In the genomic region with DNA sequence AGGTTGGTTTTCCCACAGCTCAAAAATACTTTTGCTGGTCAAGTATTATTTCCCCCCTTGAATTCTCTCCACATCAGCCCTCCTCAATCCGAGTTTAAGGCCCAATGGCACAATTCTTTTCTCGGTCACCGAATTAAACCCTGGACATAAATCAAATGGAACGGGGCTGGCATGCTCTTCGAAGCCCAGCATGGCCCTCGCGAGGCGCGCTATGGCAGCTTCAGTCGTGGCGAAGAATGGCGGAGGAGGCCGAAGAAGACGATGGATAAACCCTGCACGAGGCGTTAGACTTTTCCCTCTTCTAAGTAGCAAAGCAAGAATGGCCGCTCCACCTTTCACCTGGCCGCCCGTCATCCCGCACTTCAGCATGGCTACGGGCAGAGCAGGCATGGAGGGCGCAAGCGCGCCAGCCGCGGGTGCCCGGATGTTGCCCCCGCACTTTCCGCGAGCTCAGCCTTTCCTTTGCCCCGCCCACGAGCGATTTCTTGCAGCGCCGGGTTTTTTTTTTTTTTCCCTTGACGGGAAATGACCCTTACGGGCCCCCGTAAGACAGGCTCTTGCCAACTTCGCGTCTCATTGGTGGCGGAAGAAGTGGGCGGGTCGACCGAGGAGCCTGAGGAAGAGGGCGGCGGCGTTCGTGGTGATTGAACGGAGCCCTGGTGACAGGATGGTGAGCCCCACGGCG, we compare ENCODE assay signal across 8 mouse cellular contexts. TPM values are rescaled to one million over a fixed set of nuclear protein-coding genes. Genes with fewer than 3 reads are reported as not detected.
DNase-seq lines count a peak whose midpoint lies in the region; ATAC-seq and TF ChIP-seq lines count a peak whose summit lies in the region.

A gene (minus strand): TSS at position 427 of the 685 bp plus-strand sequence.
A gene (plus strand): TSS at position 563 of the 685 bp plus-strand sequence.

- ATAC-seq in forebrain, embryonic 12.5 days (ENCODE audit: low FRiP score), result peak; percentile 93
- peak; percentile 92 for ATAC-seq in heart, postnatal 0 days (ENCODE audit: insufficient read depth, low read depth)
- ATAC-seq in liver, embryonic 16.5 days (ENCODE audit: low read depth), result peak; percentile 96
- peak; percentile 96 for ATAC-seq in neural tube, embryonic 13.5 days (ENCODE audit: low read depth)

- peak within 1 kb of the TSS; percentile 80 for H3K27ac ChIP-seq in forebrain, embryonic 12.5 days
- peak within 1 kb of the TSS; percentile 77 for H3K27ac ChIP-seq in heart, postnatal 0 days (ENCODE audit: low read depth)
- H3K27ac ChIP-seq in liver, embryonic 16.5 days (ENCODE audit: low read length), result peak within 1 kb of the TSS; percentile 78
- peak within 1 kb of the TSS; percentile 90 for H3K27ac ChIP-seq in neural tube, embryonic 13.5 days (replicated peaks)
- H3K27ac ChIP-seq in testis, adult 2 months (ENCODE audit: control insufficient read depth, insufficient read depth, low read depth, low read length), result peak within 1 kb of the TSS; percentile 72

- DNase-seq in c-Kit-positive CD71-positive TER-119-positive erythroid progenitor cells, embryonic 14.5 days (ENCODE audit: low spot score), result peak; percentile 100
- DNase-seq in heart, postnatal 0 days (ENCODE audit: low spot score), result peak; percentile 98
- peak; percentile 99 to 100 for DNase-seq in kidney, postnatal 4 days

- no peak for TF ChIP-seq CTCF in E14TG2a.4 (conservative IDR thresholded peaks at IDR 0.05; ENCODE audit: low read length)
- TF ChIP-seq CTCF in heart, postnatal 0 days (IDR thresholded peaks at IDR 0.05; ENCODE audit: low read depth), result no peak
- no peak for TF ChIP-seq CTCF in testis, adult 2 months (IDR thresholded peaks at IDR 0.05; ENCODE audit: control insufficient read depth, insufficient read depth, insufficient replicate concordance, low read depth, low read length)

- H3K9ac ChIP-seq in forebrain, embryonic 12.5 days, result peak within 1 kb of the TSS; percentile 91
- peak within 1 kb of the TSS; percentile 83 for H3K9ac ChIP-seq in heart, postnatal 0 days (replicated peaks; ENCODE audit: low read depth, low read length)
- H3K9ac ChIP-seq in liver, embryonic 16.5 days (ENCODE audit: low read depth, low read length), result peak within 1 kb of the TSS; percentile 93
- peak within 1 kb of the TSS; percentile 90 for H3K9ac ChIP-seq in neural tube, embryonic 13.5 days

- H3K9me3 ChIP-seq in E14TG2a.4 (ENCODE audit: low read length), result no peaks in the 10 kb centered on the region
- H3K9me3 ChIP-seq in forebrain, embryonic 12.5 days, result no peaks in the 10 kb centered on the region
- no peaks in the 10 kb centered on the region for H3K9me3 ChIP-seq in heart, postnatal 0 days (replicated peaks; ENCODE audit: control insufficient read depth, low read length)
- H3K9me3 ChIP-seq in liver, embryonic 16.5 days (replicated peaks; ENCODE audit: control insufficient read depth, low read length), result no peaks in the 10 kb centered on the region
- H3K9me3 ChIP-seq in neural tube, embryonic 13.5 days, result no peaks in the 10 kb centered on the region

- peaks cover 36% of the 10 kb centered on the region for H3K36me3 ChIP-seq in E14TG2a.4 (ENCODE audit: insufficient read depth, low read length)
- H3K36me3 ChIP-seq in forebrain, embryonic 12.5 days (replicated peaks), result peaks cover 2% of the 10 kb centered on the region; the same call in 1 of the 2 replicates
- H3K36me3 ChIP-seq in heart, postnatal 0 days (replicated peaks; ENCODE audit: control insufficient read depth, insufficient read depth, low read length), result no peaks in the 10 kb centered on the region
- no peaks in the 10 kb centered on the region for H3K36me3 ChIP-seq in liver, embryonic 16.5 days (ENCODE audit: control insufficient read depth, insufficient read depth)
- peaks cover 2% of the 10 kb centered on the region; the same call in 1 of the 2 replicates for H3K36me3 ChIP-seq in neural tube, embryonic 13.5 days
- H3K36me3 ChIP-seq in testis, adult 2 months (ENCODE audit: control insufficient read depth, insufficient read depth, low read length), result no peaks in the 10 kb centered on the region; the same call in none of the 2 replicates

- H3K4me3 ChIP-seq in E14TG2a.4 (replicated peaks; ENCODE audit: low read length), result peak within 1 kb of the TSS; percentile 99
- peak within 1 kb of the TSS; percentile 92 for H3K4me3 ChIP-seq in forebrain, embryonic 12.5 days (replicated peaks)
- peak within 1 kb of the TSS; percentile 83 for H3K4me3 ChIP-seq in heart, postnatal 0 days (ENCODE audit: low read depth, low read length)
- H3K4me3 ChIP-seq in liver, embryonic 16.5 days (ENCODE audit: low read depth, low read length), result peak within 1 kb of the TSS; percentile 94
- peak within 1 kb of the TSS; percentile 91 for H3K4me3 ChIP-seq in neural tube, embryonic 13.5 days
- H3K4me3 ChIP-seq in testis, adult 2 months (ENCODE audit: control insufficient read depth, low read depth, low read length), result peak within 1 kb of the TSS; percentile 90

- 3% methylated on average over 51 of the region's 51 CpGs for WGBS in forebrain, embryonic 12.5 days
- 2% methylated on average over 51 of the region's 51 CpGs for WGBS in heart, postnatal 0 days
- 1% methylated on average over 51 of the region's 51 CpGs for WGBS in liver, embryonic 16.5 days (ENCODE audit: insufficient replicate concordance)
- WGBS in neural tube, embryonic 13.5 days, result under 1% methylated on average over 51 of the region's 51 CpGs

- peak; percentile 82; the same call in 1 of the 2 replicates for TF ChIP-seq EP300 in heart, postnatal 0 days (IDR thresholded peaks at IDR 0.05; ENCODE audit: low read depth)

- peaks cover 28% of the 10 kb centered on the region for H3K4me1 ChIP-seq in E14TG2a.4 (replicated peaks; ENCODE audit: low read depth, low read length)
- H3K4me1 ChIP-seq in forebrain, embryonic 12.5 days, result peaks cover 15% of the 10 kb centered on the region
- peaks cover 7% of the 10 kb centered on the region for H3K4me1 ChIP-seq in heart, postnatal 0 days (ENCODE audit: control insufficient read depth, insufficient read depth)
- peaks cover 10% of the 10 kb centered on the region for H3K4me1 ChIP-seq in liver, embryonic 16.5 days (ENCODE audit: control insufficient read depth, low read depth, low read length)
- H3K4me1 ChIP-seq in neural tube, embryonic 13.5 days (replicated peaks), result peaks cover 17% of the 10 kb centered on the region
- no peaks in the 10 kb centered on the region; the same call in 1 of the 2 replicates for H3K4me1 ChIP-seq in testis, adult 2 months (ENCODE audit: control insufficient read depth, insufficient read depth, low read length)

- no peaks in the 10 kb centered on the region for H3K27me3 ChIP-seq in E14TG2a.4 (ENCODE audit: insufficient read depth, low read length)
- H3K27me3 ChIP-seq in forebrain, embryonic 12.5 days, result no peaks in the 10 kb centered on the region
- H3K27me3 ChIP-seq in heart, postnatal 0 days (ENCODE audit: control insufficient read depth, insufficient read depth, low read length), result no peaks in the 10 kb centered on the region
- no peaks in the 10 kb centered on the region for H3K27me3 ChIP-seq in liver, embryonic 16.5 days (ENCODE audit: control insufficient read depth, insufficient read depth, low read depth, low read length)
- no peaks in the 10 kb centered on the region for H3K27me3 ChIP-seq in neural tube, embryonic 13.5 days
- no peaks in the 10 kb centered on the region for H3K27me3 ChIP-seq in testis, adult 2 months (ENCODE audit: control insufficient read depth, insufficient read depth, low read length)

- peak; percentile 89 for TF ChIP-seq POLR2A in testis, adult 2 months (IDR thresholded peaks at IDR 0.05; ENCODE audit: control insufficient read depth, low read depth, low read length)

- peak within 1 kb of the TSS; percentile 86 for H3K4me2 ChIP-seq in forebrain, embryonic 12.5 days
- H3K4me2 ChIP-seq in heart, postnatal 0 days (ENCODE audit: low read depth, low read length), result peak within 1 kb of the TSS; percentile 82
- H3K4me2 ChIP-seq in liver, embryonic 16.5 days (ENCODE audit: low read depth, low read length), result peak within 1 kb of the TSS; percentile 91
- H3K4me2 ChIP-seq in neural tube, embryonic 13.5 days, result peak within 1 kb of the TSS; percentile 78

RNA-seq across cellular contexts. Expression of the first gene that starts in this region (rescaled TPM):
- polyA plus RNA-seq in forebrain, embryonic 12.5 days (2016; fragmentation: Nextera tagmentation; extraction: Ambion mirVana), result 12.7 and 15.8 TPM in 2 replicates
- total RNA-seq in heart, postnatal 0 days (2014; rRNA removed; ENCODE audit: low replicate concordance), result 2.0 and 13.9 TPM in 2 replicates
- 7.5 and 8.2 TPM in 2 replicates for polyA plus RNA-seq in heart, postnatal 0 days (2015; fragmentation: Nextera tagmentation; extraction: Ambion mirVana)
- 2.5 and 2.6 TPM in 2 replicates for polyA plus RNA-seq in liver, embryonic 16.5 days (2015; fragmentation: Nextera tagmentation; extraction: Ambion mirVana)
- polyA plus RNA-seq in neural tube, embryonic 13.5 days (2015; fragmentation: Nextera tagmentation; extraction: Ambion mirVana), result 18.5 and 18.9 TPM in 2 replicates
- polyA plus RNA-seq in testis, adult 2 months (2012; rRNA removed), result 23.1 and 28.0 TPM in 2 replicates

RNA-seq across cellular contexts. Expression of the second gene that starts in this region (rescaled TPM):
- 174 and 186 TPM in 2 replicates for polyA plus RNA-seq in forebrain, embryonic 12.5 days (2016; fragmentation: Nextera tagmentation; extraction: Ambion mirVana)
- 84.0 and 92.5 TPM in 2 replicates for total RNA-seq in heart, postnatal 0 days (2014; rRNA removed; ENCODE audit: low replicate concordance)
- 184 and 206 TPM in 2 replicates for polyA plus RNA-seq in heart, postnatal 0 days (2015; fragmentation: Nextera tagmentation; extraction: Ambion mirVana)
- 95.1 and 104 TPM in 2 replicates for polyA plus RNA-seq in liver, embryonic 16.5 days (2015; fragmentation: Nextera tagmentation; extraction: Ambion mirVana)
- polyA plus RNA-seq in neural tube, embryonic 13.5 days (2015; fragmentation: Nextera tagmentation; extraction: Ambion mirVana), result 307 and 327 TPM in 2 replicates
- polyA plus RNA-seq in testis, adult 2 months (2012; rRNA removed), result 51.0 and 57.4 TPM in 2 replicates

Comparison
In these comparisons a context has a peak if more than half of its experiments do, and no peak if none do; other contexts are left out.
1. Peak in every context shown above with its lines: DNase-seq, ATAC-seq, H3K4me3 ChIP-seq and H3K27ac ChIP-seq.